Mouse (Mus musculus) thymus, adult 18-20 months (tissue): ENCODE results near the gene Cdc5l.
"Not testable (repeated sequence)": the region's sequence is repeated elsewhere in the genome, so short reads cannot be mapped to it uniquely, and the experiment has no call there.

Source experiments
- DNase-seq, 2 experiments: peaks; one replicate each; pipeline ENCODE4 v3.0.0; 2022; ENCODE audit warnings: mixed read lengths in 2 of 2

Cdc5l gene

GRCm38 (mm10) chr17:45433419-45434261, at the start of gene Cdc5l:
Gene Cdc5l (minus strand): TSS chr17:45433737.
- peak; percentile 82 to 90 for DNase-seq

DNA sequence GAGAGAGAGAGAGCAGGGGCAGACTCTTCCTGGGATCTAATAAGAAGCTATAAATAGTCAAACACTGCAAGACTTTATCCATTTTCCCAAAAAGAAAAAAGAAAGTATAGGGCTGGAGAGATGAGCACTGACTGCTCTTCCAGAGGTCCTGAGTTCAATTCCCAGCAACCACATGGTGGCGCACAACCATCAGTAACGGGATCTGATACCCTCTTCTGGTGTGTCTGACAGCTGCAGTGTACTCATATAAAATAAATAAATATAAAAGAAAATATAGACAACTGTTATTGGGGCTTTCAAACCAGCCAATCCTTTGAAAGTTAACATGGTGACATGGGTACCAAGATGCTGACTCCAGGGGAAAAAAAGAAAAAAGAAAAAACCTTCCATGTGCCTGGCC, 46.9 kb upstream of the Cdc5l start:
- DNase-seq = peak in 1 of 2 experiments; percentile 41

DNA sequence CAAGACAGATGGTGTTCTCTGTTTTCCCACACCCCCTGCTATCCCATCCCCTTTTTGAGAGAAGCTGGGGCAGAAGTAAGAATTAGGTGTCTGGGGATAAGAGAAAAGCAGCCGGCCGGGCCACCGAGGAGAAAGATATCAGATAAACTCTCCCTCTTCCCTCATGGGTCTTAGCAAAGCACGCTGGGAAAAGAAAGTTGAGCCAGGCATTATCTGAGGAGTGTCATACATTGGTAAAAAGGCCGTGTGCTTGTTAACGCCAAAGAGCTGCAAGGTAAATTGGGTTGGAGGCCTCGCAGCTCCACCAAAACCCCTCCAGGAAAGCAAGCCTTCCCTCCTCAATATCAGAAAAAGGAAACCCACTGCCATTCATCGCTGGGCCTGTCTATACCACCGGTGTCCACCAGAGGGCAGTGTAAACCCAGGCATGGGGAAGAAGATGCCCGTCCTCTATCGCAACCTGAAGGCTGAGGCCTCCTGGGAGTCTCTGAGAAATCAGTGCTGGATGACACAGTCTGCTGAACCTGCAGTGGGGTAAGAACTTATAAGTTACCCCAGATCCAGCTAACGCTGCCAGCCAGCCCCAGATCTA, 44.8 kb upstream of the Cdc5l start:
- DNase-seq = peak; percentile 63 to 72

DNA sequence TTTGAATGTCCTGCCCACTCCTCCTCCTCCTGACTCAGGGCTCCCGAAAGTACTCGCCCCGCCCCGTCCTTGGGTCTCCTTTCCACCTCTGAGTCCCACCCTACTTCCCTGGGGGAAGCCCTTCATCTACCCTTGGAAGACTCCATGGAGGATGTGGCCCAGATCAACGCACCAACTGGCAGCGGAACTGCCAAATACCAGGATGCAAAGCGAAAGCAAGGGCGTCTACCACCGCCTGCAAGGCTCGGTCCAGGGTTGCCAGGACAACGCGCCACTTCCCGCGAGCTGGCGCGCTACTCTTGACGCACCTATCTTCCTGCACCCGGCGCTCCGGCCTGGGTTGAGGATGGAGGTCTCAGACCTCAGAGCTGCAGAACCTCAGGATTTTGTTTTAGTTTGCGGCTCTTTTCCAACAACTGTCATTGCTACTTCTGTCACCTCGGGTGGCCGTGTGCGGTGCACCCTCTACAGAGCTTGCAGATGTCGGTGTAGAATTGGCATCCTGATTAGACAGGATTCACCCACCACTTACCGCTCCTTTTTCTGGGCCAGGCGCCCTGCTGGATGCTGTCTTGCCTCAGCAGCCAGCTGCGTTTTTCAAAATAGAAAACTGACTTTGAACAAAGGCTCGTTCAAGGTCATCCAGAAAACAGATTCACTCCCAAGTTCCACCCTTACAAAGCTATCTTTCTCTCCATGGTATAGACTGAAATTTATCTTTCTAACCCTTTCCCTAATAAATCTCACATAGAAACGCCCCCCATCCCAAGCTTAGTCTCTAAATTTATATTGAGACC, 41.3 kb upstream of the Cdc5l start, which contains the start of gene Spats1:
TSS of gene Spats1 (minus strand) at position 747 of the 797 bp plus-strand sequence.
- DNase-seq = peak; percentile 49 to 53

DNA sequence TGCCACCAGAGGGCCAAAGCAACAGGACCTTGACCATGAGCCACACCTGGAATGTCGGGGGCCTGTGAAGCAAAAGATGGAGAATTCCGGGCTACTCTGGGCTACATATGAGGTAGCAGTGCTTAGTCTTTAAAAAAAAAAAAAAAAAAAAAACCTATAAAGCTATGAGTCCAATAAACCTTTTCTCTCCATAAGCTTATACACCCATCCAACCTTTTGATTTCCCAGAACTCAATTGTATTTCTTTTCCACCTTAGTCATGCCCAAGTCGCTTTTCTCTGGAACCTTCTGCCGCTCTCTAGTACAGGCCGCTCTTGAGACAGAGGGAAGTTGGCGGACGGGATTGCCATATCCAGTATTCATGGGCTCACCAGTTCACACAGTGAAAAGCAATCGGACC, 40.6 kb upstream of the Cdc5l start:
- DNase-seq = no peak

GRCm38 (mm10) chr17:45473667-45474066, 40.1 kb upstream of the Cdc5l start:
- DNase-seq = no peak

DNA sequence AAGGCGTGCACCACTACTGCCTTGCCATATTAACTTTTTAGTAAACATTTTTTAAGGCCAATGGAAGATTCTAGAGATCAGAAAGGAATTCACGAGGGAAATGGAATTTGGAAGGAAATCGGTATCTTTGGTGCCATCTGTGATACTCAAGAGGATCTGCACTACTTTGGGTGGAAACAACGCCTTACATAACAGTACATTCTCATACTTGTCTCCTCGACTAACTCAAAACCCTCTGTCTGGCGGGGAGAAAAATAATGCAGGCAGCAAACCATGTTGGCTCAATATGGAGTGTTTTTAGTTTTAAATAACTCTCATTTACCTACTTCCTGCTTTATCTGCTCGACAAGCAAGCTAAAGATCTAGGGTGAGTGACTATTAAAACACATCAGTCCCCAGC, 37.2 kb upstream of the Cdc5l start:
- DNase-seq = no peak

- DNase-seq = no peak
Observed at GRCm38 (mm10) chr17:45468302-45468701, 34.8 kb upstream of the Cdc5l start.

DNA sequence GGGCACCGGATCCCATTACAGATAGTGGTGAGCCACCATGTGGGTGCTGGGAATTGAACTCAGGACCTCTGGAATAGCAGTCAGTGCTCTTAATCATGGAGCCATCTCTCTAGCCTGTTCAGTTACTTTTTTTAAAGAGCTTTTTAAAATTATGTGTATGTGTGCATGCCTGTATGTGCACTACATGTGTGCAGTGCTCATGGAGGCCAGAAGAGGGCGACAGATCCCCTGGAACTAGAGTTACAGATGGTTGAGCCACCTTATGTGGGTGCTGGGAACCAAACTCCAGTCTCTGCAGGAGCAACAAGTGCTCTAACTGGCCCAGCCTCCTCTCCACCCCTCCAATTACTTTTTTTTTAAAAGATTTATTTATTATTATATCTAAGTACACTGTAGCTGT, 33.2 kb upstream of the Cdc5l start:
- DNase-seq = no peak

- no peak for DNase-seq
Observed at GRCm38 (mm10) chr17:45464255-45464654, 30.7 kb upstream of the Cdc5l start.

DNA sequence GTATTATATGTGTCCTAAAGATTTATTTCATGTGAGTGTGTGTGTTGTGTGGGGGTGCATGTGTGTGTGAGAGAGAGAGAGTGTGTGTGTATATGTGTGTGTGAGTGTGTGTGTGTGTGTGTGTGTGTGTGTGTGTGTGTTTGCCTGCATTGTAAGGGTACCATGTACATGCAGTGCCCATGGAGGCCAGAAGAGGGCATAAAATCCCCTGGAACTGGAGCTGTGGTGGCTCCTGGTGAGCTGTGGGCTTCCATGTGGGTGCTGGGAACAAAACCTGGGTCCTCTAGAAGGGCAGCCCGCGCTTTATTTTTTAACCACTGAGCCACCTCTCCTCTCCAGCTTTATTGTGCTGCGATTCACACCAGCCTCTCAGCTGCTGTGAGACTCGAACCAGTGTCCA, 29.0 kb upstream of the Cdc5l start:
- DNase-seq = no peak

- DNase-seq = no peak
Observed at GRCm38 (mm10) chr17:45459062-45459461, 25.5 kb upstream of the Cdc5l start.

- no peak for DNase-seq
Observed at GRCm38 (mm10) chr17:45458516-45458915, 25.0 kb upstream of the Cdc5l start.

DNA sequence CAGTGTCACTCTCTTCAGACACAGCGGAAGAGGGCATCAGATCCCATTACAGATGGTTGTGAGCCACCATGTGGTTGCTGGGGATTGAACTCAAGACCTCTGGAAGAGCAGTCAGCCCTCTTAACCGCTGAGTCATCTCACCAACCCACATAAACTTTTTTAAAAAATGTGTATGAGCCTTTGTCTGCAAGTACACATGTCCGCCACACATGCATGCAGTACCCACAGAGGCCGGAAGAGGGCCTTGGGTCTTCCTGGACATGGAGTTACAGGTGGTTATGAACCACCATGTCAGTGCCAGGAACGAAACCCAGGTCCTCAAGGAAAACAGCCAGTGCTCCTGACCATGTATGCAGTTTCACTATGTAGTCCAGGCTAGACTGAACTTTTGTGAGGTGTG, 23.9 kb upstream of the Cdc5l start:
- no peak for DNase-seq

- no peak for DNase-seq
Observed at GRCm38 (mm10) chr17:45456260-45457152, 23.0 kb upstream of the Cdc5l start.

DNA sequence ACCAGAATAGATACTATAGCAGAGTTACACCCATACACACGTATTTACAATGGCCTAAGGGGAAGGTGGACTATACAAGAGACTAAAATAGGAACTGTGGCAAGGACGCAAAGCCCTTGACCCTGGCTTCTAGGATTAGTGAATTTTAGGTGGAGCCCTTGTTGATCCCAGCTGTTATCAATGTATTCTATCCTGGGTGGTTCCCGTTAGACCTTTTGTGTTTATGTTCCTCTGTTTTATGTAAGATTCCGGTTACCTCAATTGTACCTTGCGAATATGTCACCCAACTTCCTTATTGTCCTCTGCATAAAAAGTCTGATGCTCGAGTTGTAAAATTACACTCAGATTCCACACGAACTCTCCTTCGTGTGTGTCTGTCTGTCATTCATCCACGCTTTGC, 22.2 kb upstream of the Cdc5l start:
- DNase-seq = not testable (repeated sequence)

DNA sequence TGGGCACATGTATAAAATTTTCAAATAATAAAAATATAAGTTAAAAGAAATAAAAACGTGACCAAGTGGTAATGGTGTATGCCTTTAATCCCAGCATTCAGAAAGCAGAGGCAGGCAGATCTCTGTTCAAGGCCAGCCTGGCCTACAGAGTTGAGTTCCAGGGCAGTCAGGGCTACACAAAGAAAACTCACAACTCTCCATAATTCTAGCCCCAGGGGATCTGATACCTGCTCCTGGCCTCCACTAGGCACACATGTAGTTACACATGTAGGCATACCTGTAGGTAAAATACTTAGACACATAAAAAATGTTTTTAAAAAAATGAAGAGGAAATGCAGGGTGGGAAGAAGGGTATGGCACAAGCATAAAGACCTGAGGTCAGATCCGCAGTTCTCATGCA, 21.3 kb upstream of the Cdc5l start:
- no peak for DNase-seq

GRCm38 (mm10) chr17:45452271-45452670, 18.7 kb upstream of the Cdc5l start:
- no peak for DNase-seq

DNA sequence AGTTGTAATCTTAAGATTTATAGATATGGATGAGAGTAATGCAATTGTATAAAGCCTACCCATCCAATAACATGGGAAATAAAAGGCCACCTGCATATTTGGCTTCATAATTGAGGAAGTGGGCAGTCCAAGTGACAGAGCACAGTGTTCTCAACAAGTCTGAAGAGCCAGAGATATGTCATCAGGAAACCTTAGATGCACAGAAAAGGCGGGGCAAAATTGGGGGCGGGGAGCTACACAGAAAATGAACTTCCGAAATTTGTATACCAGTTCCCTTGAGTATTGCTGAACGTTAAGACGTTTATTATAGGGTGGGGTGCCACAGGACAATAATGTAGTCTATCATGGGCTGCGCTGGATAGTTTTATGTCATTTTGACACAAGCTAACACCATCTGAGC, 16.6 kb upstream of the Cdc5l start:
- DNase-seq = no peak

DNA sequence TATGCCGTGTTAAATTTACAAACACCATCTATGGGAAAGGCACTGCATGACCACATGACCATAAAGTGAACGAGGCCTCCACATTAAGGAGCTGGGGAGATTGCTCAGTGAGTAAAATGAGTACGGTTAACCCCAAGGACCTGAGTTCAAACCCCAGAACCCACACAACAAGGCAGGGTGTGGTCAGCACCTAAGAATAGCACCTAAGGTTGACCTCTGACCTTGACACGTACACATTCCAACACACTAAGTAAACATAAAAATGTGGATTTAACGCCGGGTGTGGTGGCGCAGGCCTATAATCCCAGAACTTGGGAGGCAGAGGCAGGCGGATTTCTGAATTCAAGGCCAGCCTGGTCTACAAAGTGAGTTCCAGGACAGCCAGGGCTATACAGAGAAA, 16.0 kb upstream of the Cdc5l start:
- DNase-seq = no peak

GRCm38 (mm10) chr17:45447063-45447462, 13.5 kb upstream of the Cdc5l start:
- DNase-seq = no peak

GRCm38 (mm10) chr17:45445923-45446322, 12.4 kb upstream of the Cdc5l start:
- DNase-seq = no peak

GRCm38 (mm10) chr17:45434262-45434590, 689 bp upstream of the Cdc5l start:
- no peak for DNase-seq
